Mouse (Mus musculus): ENCODE data around the gene 1700113H08Rik. TPM values are rescaled to one million over a fixed set of nuclear protein-coding genes. Genes with fewer than 3 reads are reported as not detected.

Gene 1700113H08Rik
- not detected in 2 replicates for polyA plus RNA-seq (2015; fragmentation: Nextera tagmentation; extraction: Ambion mirVana)

- ATAC-seq (ENCODE audit: insufficient number of reproducible peaks, insufficient read depth, low FRiP score, low TSS enrichment, low read depth): 0 out of 2 replicates have a peak, but pooled peaks have one; percentile 23
- Histone ChIP-seq H3K9me3 (no peaks in the 10 kb centered on the region), H3K27me3 (no peaks in the 10 kb centered on the region), H3K4me3 (peak within 1 kb of the TSS; percentile 56), H3K4me2 (peak within 1 kb of the TSS; percentile 91), H3K27ac (peak within 1 kb of the TSS; percentile 16; the same call in 1 of the 2 replicates), H3K36me3 (no peaks in the 10 kb centered on the region), H3K9ac (peak within 1 kb of the TSS; percentile 72), H3K4me1 (peaks cover 11% of the 10 kb centered on the region)
- WGBS: 6% methylated on average over 15 of the region's 15 CpGs
Observed at GRCm38 (mm10) chr10:87057500-87058250, at the start of gene 1700113H08Rik. Gene 1700113H08Rik (plus strand): TSS chr10:87058045.

GRCm38 (mm10) chr10:87008215-87008499 lies 49.7 kb upstream of the 1700113H08Rik start:
- H3K9ac ChIP-seq: no peak overlapping the region
- WGBS: 85% methylated on average over 3 of the region's 3 CpGs
- H3K27me3 ChIP-seq: no peaks in the 10 kb centered on the region
- H3K4me3 ChIP-seq: no peak overlapping the region
- H3K36me3 ChIP-seq: no peaks in the 10 kb centered on the region
- no peak for ATAC-seq (ENCODE audit: insufficient number of reproducible peaks, insufficient read depth, low FRiP score, low TSS enrichment, low read depth)
- H3K9me3 ChIP-seq: no peaks in the 10 kb centered on the region
- H3K4me2 ChIP-seq: no peak overlapping the region
- no peaks in the 10 kb centered on the region for H3K4me1 ChIP-seq
- no peak overlapping the region; the same call in 1 of the 2 replicates for H3K27ac ChIP-seq

- Histone ChIP-seq H3K4me2 (no peak overlapping the region), H3K27me3 (no peaks in the 10 kb centered on the region), H3K4me3 (no peak overlapping the region), H3K9me3 (no peaks in the 10 kb centered on the region), H3K9ac (no peak overlapping the region), H3K4me1 (no peaks in the 10 kb centered on the region), H3K36me3 (no peaks in the 10 kb centered on the region), H3K27ac (no peak overlapping the region)
- 88% methylated on average over 7 of the region's 7 CpGs for WGBS
- ATAC-seq (ENCODE audit: insufficient number of reproducible peaks, insufficient read depth, low FRiP score, low TSS enrichment, low read depth): no peak
Observed at GRCm38 (mm10) chr10:87012087-87012486, 45.8 kb upstream of the 1700113H08Rik start.

GRCm38 (mm10) chr10:87014391-87014965 lies 43.4 kb upstream of the 1700113H08Rik start:
- H3K9me3 ChIP-seq: no peaks in the 10 kb centered on the region
- H3K4me3 ChIP-seq: no peak overlapping the region
- H3K9ac ChIP-seq: no peak overlapping the region
- ATAC-seq (ENCODE audit: insufficient number of reproducible peaks, insufficient read depth, low FRiP score, low TSS enrichment, low read depth): no peak
- WGBS: 84% methylated on average over 7 of the region's 7 CpGs
- H3K4me2 ChIP-seq: no peak overlapping the region
- no peak overlapping the region for H3K27ac ChIP-seq
- H3K36me3 ChIP-seq: no peaks in the 10 kb centered on the region
- H3K4me1 ChIP-seq: no peaks in the 10 kb centered on the region
- H3K27me3 ChIP-seq: no peaks in the 10 kb centered on the region

- ATAC-seq (ENCODE audit: insufficient number of reproducible peaks, insufficient read depth, low FRiP score, low TSS enrichment, low read depth): no peak
- H3K27me3 ChIP-seq: no peaks in the 10 kb centered on the region
- no peaks in the 10 kb centered on the region for H3K4me1 ChIP-seq
Observed at GRCm38 (mm10) chr10:87015403-87015802, 42.4 kb upstream of the 1700113H08Rik start.

GRCm38 (mm10) chr10:87016151-87016692 lies 41.6 kb upstream of the 1700113H08Rik start:
- H3K27ac ChIP-seq: no peak overlapping the region
- H3K9ac ChIP-seq: no peak overlapping the region
- WGBS: 60% methylated on average over 9 of the region's 9 CpGs
- H3K4me1 ChIP-seq: no peaks in the 10 kb centered on the region
- no peak overlapping the region for H3K4me3 ChIP-seq
- no peaks in the 10 kb centered on the region for H3K36me3 ChIP-seq
- H3K4me2 ChIP-seq: no peak overlapping the region
- H3K27me3 ChIP-seq: no peaks in the 10 kb centered on the region
- ATAC-seq (ENCODE audit: insufficient number of reproducible peaks, insufficient read depth, low FRiP score, low TSS enrichment, low read depth): peak; percentile 76; the same call in 1 of the 2 replicates
- no peaks in the 10 kb centered on the region for H3K9me3 ChIP-seq

More at GRCm38 (mm10) chr10:87015403-87015802, 42.4 kb upstream of the 1700113H08Rik start:
- Histone ChIP-seq H3K9ac (no peak overlapping the region), H3K36me3 (no peaks in the 10 kb centered on the region), H3K4me2 (no peak overlapping the region), H3K9me3 (no peaks in the 10 kb centered on the region), H3K4me3 (no peak overlapping the region), H3K27ac (no peak overlapping the region)
- WGBS: 61% methylated on average over 5 of the region's 5 CpGs

GRCm38 (mm10) chr10:87018876-87019275 lies 39.0 kb upstream of the 1700113H08Rik start:
- no peaks in the 10 kb centered on the region for H3K36me3 ChIP-seq
- ATAC-seq (ENCODE audit: insufficient number of reproducible peaks, insufficient read depth, low FRiP score, low TSS enrichment, low read depth): no peak
- H3K9ac ChIP-seq: no peak overlapping the region
- H3K4me1 ChIP-seq: no peaks in the 10 kb centered on the region
- no peaks in the 10 kb centered on the region for H3K27me3 ChIP-seq
- no peak overlapping the region for H3K4me2 ChIP-seq
- no peak overlapping the region for H3K27ac ChIP-seq
- WGBS: 82% methylated on average over 9 of the region's 9 CpGs
- no peak overlapping the region for H3K4me3 ChIP-seq
- no peaks in the 10 kb centered on the region for H3K9me3 ChIP-seq

GRCm38 (mm10) chr10:87020711-87021110 lies 37.1 kb upstream of the 1700113H08Rik start:
- H3K27ac ChIP-seq: no peak overlapping the region

GRCm38 (mm10) chr10:87024884-87025283 lies 33.0 kb upstream of the 1700113H08Rik start:
- Histone ChIP-seq H3K4me1 (no peaks in the 10 kb centered on the region), H3K9ac (no peak overlapping the region), H3K4me3 (no peak overlapping the region), H3K4me2 (no peak overlapping the region), H3K27me3 (no peaks in the 10 kb centered on the region), H3K36me3 (no peaks in the 10 kb centered on the region), H3K9me3 (no peaks in the 10 kb centered on the region), H3K27ac (no peak overlapping the region)
- no peak for ATAC-seq (ENCODE audit: insufficient number of reproducible peaks, insufficient read depth, low FRiP score, low TSS enrichment, low read depth)
- 2% methylated on average over 8 of the region's 10 CpGs for WGBS

More at GRCm38 (mm10) chr10:87020711-87021110, 37.1 kb upstream of the 1700113H08Rik start:
- Histone ChIP-seq H3K9ac (no peak overlapping the region), H3K4me2 (no peak overlapping the region), H3K27me3 (no peaks in the 10 kb centered on the region), H3K4me1 (no peaks in the 10 kb centered on the region), H3K36me3 (no peaks in the 10 kb centered on the region), H3K4me3 (no peak overlapping the region), H3K9me3 (no peaks in the 10 kb centered on the region)
- 58% methylated on average over 16 of the region's 16 CpGs for WGBS
- ATAC-seq (ENCODE audit: insufficient number of reproducible peaks, insufficient read depth, low FRiP score, low TSS enrichment, low read depth): no peak

GRCm38 (mm10) chr10:87032768-87033167 lies 25.1 kb upstream of the 1700113H08Rik start:
- H3K27me3 ChIP-seq: no peaks in the 10 kb centered on the region
- H3K9me3 ChIP-seq: no peaks in the 10 kb centered on the region
- H3K9ac ChIP-seq: no peak overlapping the region
- no peaks in the 10 kb centered on the region for H3K36me3 ChIP-seq
- WGBS: 87% methylated on average over 8 of the region's 8 CpGs
- peaks cover 7% of the 10 kb centered on the region; the same call in 1 of the 2 replicates for H3K4me1 ChIP-seq
- no peak overlapping the region for H3K4me2 ChIP-seq
- ATAC-seq (ENCODE audit: insufficient number of reproducible peaks, insufficient read depth, low FRiP score, low TSS enrichment, low read depth): no peak
- H3K27ac ChIP-seq: no peak overlapping the region
- H3K4me3 ChIP-seq: no peak overlapping the region

- Histone ChIP-seq H3K9me3 (no peaks in the 10 kb centered on the region), H3K4me2 (no peak overlapping the region), H3K36me3 (no peaks in the 10 kb centered on the region), H3K9ac (no peak overlapping the region), H3K4me3 (no peak overlapping the region), H3K27me3 (no peaks in the 10 kb centered on the region), H3K4me1 (peaks cover 7% of the 10 kb centered on the region; the same call in 1 of the 2 replicates), H3K27ac (no peak overlapping the region)
- 84% methylated on average over 15 of the region's 15 CpGs for WGBS
- ATAC-seq (ENCODE audit: insufficient number of reproducible peaks, insufficient read depth, low FRiP score, low TSS enrichment, low read depth): no peak
Observed at GRCm38 (mm10) chr10:87035866-87036265, 22.0 kb upstream of the 1700113H08Rik start.

GRCm38 (mm10) chr10:87036271-87036703 lies 21.6 kb upstream of the 1700113H08Rik start:
- H3K27me3 ChIP-seq: no peaks in the 10 kb centered on the region
- no peaks in the 10 kb centered on the region for H3K36me3 ChIP-seq
- no peak overlapping the region for H3K27ac ChIP-seq
- H3K9me3 ChIP-seq: no peaks in the 10 kb centered on the region
- H3K4me3 ChIP-seq: no peak overlapping the region
- 68% methylated on average over 14 of the region's 14 CpGs for WGBS
- ATAC-seq (ENCODE audit: insufficient number of reproducible peaks, insufficient read depth, low FRiP score, low TSS enrichment, low read depth): no peak
- H3K4me2 ChIP-seq: no peak overlapping the region
- H3K4me1 ChIP-seq: peaks cover 7% of the 10 kb centered on the region; the same call in 1 of the 2 replicates
- no peak overlapping the region for H3K9ac ChIP-seq
